Mouse (Mus musculus) urinary bladder, adult 18-20 months (tissue): ENCODE measurements around the gene Sobp.

Experiments
- DNase-seq, 2 experiments: peaks; one replicate each; pipeline ENCODE4 v3.0.0; 2022; ENCODE audit warnings: low spot score in 2 of 2, mixed read lengths in 2 of 2

The Sobp gene

GRCm38 (mm10) chr10:43035579-43035978 lies 138.8 kb downstream of the Sobp start:
- no peak for DNase-seq

GRCm38 (mm10) chr10:43034811-43035210 lies 139.5 kb downstream of the Sobp start:
- DNase-seq: no peak

- no peak for DNase-seq
Measured at GRCm38 (mm10) chr10:43033481-43034248, 140.7 kb downstream of the Sobp start.

- no peak for DNase-seq
Measured at GRCm38 (mm10) chr10:43027006-43027405, 147.3 kb downstream of the Sobp start.

GRCm38 (mm10) chr10:43023454-43024194 lies 150.7 kb downstream of the Sobp start:
- DNase-seq: no peak

- no peak for DNase-seq
Measured at GRCm38 (mm10) chr10:43022190-43022761, 152.1 kb downstream of the Sobp start.

- peak in 1 of 2 experiments; percentile 23 for DNase-seq
Measured at GRCm38 (mm10) chr10:43021512-43022116, 152.7 kb downstream of the Sobp start.

GRCm38 (mm10) chr10:43021017-43021416 lies 153.3 kb downstream of the Sobp start:
- peak in 1 of 2 experiments; percentile 15 for DNase-seq

GRCm38 (mm10) chr10:43014782-43015181 lies 159.5 kb downstream of the Sobp start:
- no peak for DNase-seq

- DNase-seq: no peak
Measured at GRCm38 (mm10) chr10:43014358-43014757, 160.0 kb downstream of the Sobp start.

GRCm38 (mm10) chr10:43008116-43008515 lies 166.2 kb downstream of the Sobp start:
- no peak for DNase-seq

GRCm38 (mm10) chr10:43006534-43006933 lies 167.8 kb downstream of the Sobp start:
- no peak for DNase-seq

- DNase-seq: no peak
Measured at GRCm38 (mm10) chr10:43005677-43006076, 168.7 kb downstream of the Sobp start.

- no peak for DNase-seq
Measured at GRCm38 (mm10) chr10:43005031-43005430, 169.3 kb downstream of the Sobp start.

- no peak for DNase-seq
Measured at GRCm38 (mm10) chr10:43004174-43004734, 170.1 kb downstream of the Sobp start.

GRCm38 (mm10) chr10:43003466-43003757 lies 170.9 kb downstream of the Sobp start:
- no peak for DNase-seq

GRCm38 (mm10) chr10:43002721-43003465 lies 171.4 kb downstream of the Sobp start:
- no peak for DNase-seq

- DNase-seq: peak in 1 of 2 experiments; percentile 30
Measured at GRCm38 (mm10) chr10:43002066-43002678, 172.2 kb downstream of the Sobp start.

- DNase-seq: no peak
Measured at GRCm38 (mm10) chr10:43001433-43001832, 172.9 kb downstream of the Sobp start.

GRCm38 (mm10) chr10:42999324-42999723 lies 175.0 kb downstream of the Sobp start:
- no peak for DNase-seq

GRCm38 (mm10) chr10:42997278-42997677 lies 177.1 kb downstream of the Sobp start:
- DNase-seq: no peak
